Comparison of ENCODE assay signal across 16 mouse cellular contexts in genomic region chr9:66886366-66886765, GRCm38 (mm10). TPM values are rescaled to one million over a fixed set of nuclear protein-coding genes. Genes with fewer than 3 reads are reported as not detected.
A peak's percentile ranks its signal among the peaks of the same experiment; 100 is the strongest.
DNase-seq lines count a peak whose midpoint lies in the region; ATAC-seq and TF ChIP-seq lines count a peak whose summit lies in the region.
"Had no signal": no experiment of that assay in that cellular context is flagged by ENCODE, and none has a peak within 500 bp of the region (broad histone marks: within the 10 kb centered on the region; RNA-seq: fewer than 3 reads in every experiment).

No protein-coding gene starts in this region.

- H3K4me2 ChIP-seq in midbrain, postnatal 0 days (ENCODE audit: low read depth, low read length, poor library complexity, severe bottlenecking), result no peak overlapping the region
- H3K4me2 ChIP-seq in midbrain, embryonic 16.5 days (ENCODE audit: low read length), result no peak overlapping the region
- H3K4me2 ChIP-seq in liver, embryonic 13.5 days, result 0 out of 2 replicates have a peak overlapping the region, but pooled peaks have one; percentile 5
- H3K4me2 ChIP-seq: neural tube, embryonic 13.5 days had no signal

- H3K36me3 ChIP-seq in midbrain, postnatal 0 days (ENCODE audit: insufficient read depth, low read length), result no peaks in the 10 kb centered on the region
- no peaks in the 10 kb centered on the region for H3K36me3 ChIP-seq in midbrain, embryonic 16.5 days (ENCODE audit: control insufficient read depth, insufficient read depth, low read length)
- 0 out of 2 replicates have a peak, but pooled peaks cover 3% of the 10 kb centered on the region for H3K36me3 ChIP-seq in liver, embryonic 13.5 days
- H3K36me3 ChIP-seq: neural tube, embryonic 13.5 days had no signal

- TF ChIP-seq CTCF in gastrocnemius, adult 2 months (IDR thresholded peaks at IDR 0.05), result no peak
- no peak for TF ChIP-seq CTCF in midbrain, postnatal 0 days (IDR thresholded peaks at IDR 0.05)

- no peaks in the 10 kb centered on the region for H3K9me3 ChIP-seq in midbrain, postnatal 0 days (ENCODE audit: low read length)
- no peaks in the 10 kb centered on the region for H3K9me3 ChIP-seq in midbrain, embryonic 16.5 days (replicated peaks; ENCODE audit: control insufficient read depth, low read length, poor library complexity, severe bottlenecking)
- H3K9me3 ChIP-seq in liver, embryonic 13.5 days (replicated peaks), result no peaks in the 10 kb centered on the region
- H3K9me3 ChIP-seq: neural tube, embryonic 13.5 days had no signal

- H3K4me3 ChIP-seq in gastrocnemius, adult 2 months, result no peak overlapping the region
- no peak overlapping the region for H3K4me3 ChIP-seq in midbrain, postnatal 0 days (ENCODE audit: low read depth, low read length)
- no peak overlapping the region for H3K4me3 ChIP-seq in midbrain, embryonic 16.5 days (ENCODE audit: low read depth, low read length)
- H3K4me3 ChIP-seq in liver, embryonic 13.5 days (replicated peaks), result no peak overlapping the region
- H3K4me3 ChIP-seq: neural tube, embryonic 13.5 days had no signal

- intact Hi-C loops in gastrocnemius, adult 2 months (cut with DNase I), result no loop called here

- DNase-seq in gastrocnemius, adult 2 months, result no peak
- no peak for DNase-seq in gastrocnemius, postnatal 4 days (ENCODE audit: low spot score in 2 of 2)
- DNase-seq in midbrain, postnatal 0 days (ENCODE audit: low spot score), result no peak
- no peak for DNase-seq in liver, embryonic 13.5 days
- peak; percentile 24 for DNase-seq in yolk sac, embryonic 10.5 days (ENCODE audit: low spot score)
- DNase-seq in right cerebral cortex, adult 2 months (ENCODE audit: low spot score in 2 of 2), result no peak
- no peak for DNase-seq in adipocyte (ENCODE audit: low spot score)
- DNase-seq: adrenal gland, postnatal 14 days; kidney, adult 9 months; layer of hippocampus, postnatal 36 days; midbrain, embryonic 14.5 days; right cerebral cortex, postnatal 14 days; thymus, postnatal 36 days had no signal

- no peaks in the 10 kb centered on the region for H3K27me3 ChIP-seq in midbrain, postnatal 0 days (ENCODE audit: insufficient read depth, low read length)
- no peaks in the 10 kb centered on the region for H3K27me3 ChIP-seq in midbrain, embryonic 16.5 days (ENCODE audit: control insufficient read depth, insufficient read depth, low read depth, low read length)
- no peaks in the 10 kb centered on the region for H3K27me3 ChIP-seq in liver, embryonic 13.5 days
- H3K27me3 ChIP-seq: neural tube, embryonic 13.5 days had no signal

- ATAC-seq in midbrain, postnatal 0 days (ENCODE audit: low FRiP score), result no peak
- ATAC-seq in midbrain, embryonic 16.5 days, result no peak
- ATAC-seq in liver, embryonic 13.5 days (ENCODE audit: low read depth), result 0 out of 2 replicates have a peak, but pooled peaks have one; percentile 32
- ATAC-seq: forebrain, embryonic 14.5 days had no signal

- no peaks in the 10 kb centered on the region for H3K4me1 ChIP-seq in midbrain, postnatal 0 days (ENCODE audit: insufficient read depth, low read length)
- H3K4me1 ChIP-seq in midbrain, embryonic 16.5 days (ENCODE audit: control insufficient read depth, insufficient read depth, low read length), result peaks cover 8% of the 10 kb centered on the region
- peaks cover 84% of the 10 kb centered on the region for H3K4me1 ChIP-seq in liver, embryonic 13.5 days (replicated peaks)

- WGBS in midbrain, postnatal 0 days, result 9% methylated on average over 3 of the region's 3 CpGs
- 20% methylated on average over 3 of the region's 3 CpGs for WGBS in midbrain, embryonic 16.5 days
- 30% methylated on average over 3 of the region's 3 CpGs for WGBS in liver, embryonic 13.5 days (ENCODE audit: insufficient replicate concordance)

- H3K27ac ChIP-seq in gastrocnemius, adult 2 months, result peak overlapping the region; percentile 48
- H3K27ac ChIP-seq in midbrain, postnatal 0 days (ENCODE audit: low read depth, low read length), result peak overlapping the region; percentile 33; the same call in 1 of the 2 replicates
- no peak overlapping the region for H3K27ac ChIP-seq in midbrain, embryonic 16.5 days (ENCODE audit: low read length)
- peak overlapping the region; percentile 53 for H3K27ac ChIP-seq in liver, embryonic 13.5 days

- H3K9ac ChIP-seq in midbrain, postnatal 0 days (replicated peaks; ENCODE audit: low read length, poor library complexity, severe bottlenecking), result no peak overlapping the region
- no peak overlapping the region for H3K9ac ChIP-seq in midbrain, embryonic 16.5 days (ENCODE audit: low read depth, low read length)
- 0 out of 2 replicates have a peak overlapping the region, but pooled peaks have one; percentile 7 for H3K9ac ChIP-seq in liver, embryonic 13.5 days
- H3K9ac ChIP-seq: neural tube, embryonic 13.5 days had no signal

RNA-seq across cellular contexts. Expression of gene Rab8b, which starts 33.1 kb away (rescaled TPM):
- 1 to 10 TPM; 5.9 to 9.7 TPM for total RNA-seq in gastrocnemius, adult 2 months (2021)
- total RNA-seq in gastrocnemius, postnatal 4 days (2021), result 10 to 100 TPM; 20.3 to 20.6 TPM
- 26.0 and 29.6 TPM in 2 replicates for total RNA-seq in midbrain, postnatal 0 days (2014; rRNA removed)
- 15.2 and 18.2 TPM in 2 replicates for polyA plus RNA-seq in midbrain, postnatal 0 days (2015; fragmentation: Nextera tagmentation; extraction: Ambion mirVana)
- polyA plus RNA-seq in midbrain, embryonic 16.5 days (2015; fragmentation: Nextera tagmentation; extraction: Ambion mirVana), result 29.4 and 30.7 TPM in 2 replicates
- 30.9 and 38.0 TPM in 2 replicates for polyA plus RNA-seq in liver, embryonic 13.5 days (2015; fragmentation: Nextera tagmentation; extraction: Ambion mirVana)

RNA-seq across cellular contexts. Expression of gene Aph1c, which starts 51.8 kb away (rescaled TPM):
- total RNA-seq in gastrocnemius, adult 2 months (2021), result under 1 TPM; 0.31 to 0.51 TPM
- total RNA-seq in gastrocnemius, postnatal 4 days (2021), result under 1 TPM; 0.80 to 0.98 TPM
- 1.3 and 4.1 TPM in 2 replicates for total RNA-seq in midbrain, postnatal 0 days (2014; rRNA removed)
- 3.4 TPM in 2 replicates for polyA plus RNA-seq in midbrain, postnatal 0 days (2015; fragmentation: Nextera tagmentation; extraction: Ambion mirVana)
- polyA plus RNA-seq in midbrain, embryonic 16.5 days (2015; fragmentation: Nextera tagmentation; extraction: Ambion mirVana), result 2.6 and 3.0 TPM in 2 replicates
- polyA plus RNA-seq in liver, embryonic 13.5 days (2015; fragmentation: Nextera tagmentation; extraction: Ambion mirVana), result 1.1 and 1.2 TPM in 2 replicates

RNA-seq across cellular contexts. Expression of gene Rps27l, which starts 59.5 kb away (rescaled TPM):
- total RNA-seq in gastrocnemius, adult 2 months (2021), result 100 to 1,000 TPM; 191 to 213 TPM
- total RNA-seq in gastrocnemius, postnatal 4 days (2021), result 100 to 1,000 TPM; 185 to 210 TPM
- total RNA-seq in midbrain, postnatal 0 days (2014; rRNA removed), result 45.8 and 51.7 TPM in 2 replicates
- 160 and 168 TPM in 2 replicates for polyA plus RNA-seq in midbrain, postnatal 0 days (2015; fragmentation: Nextera tagmentation; extraction: Ambion mirVana)
- polyA plus RNA-seq in midbrain, embryonic 16.5 days (2015; fragmentation: Nextera tagmentation; extraction: Ambion mirVana), result 157 and 180 TPM in 2 replicates
- 702 and 803 TPM in 2 replicates for polyA plus RNA-seq in liver, embryonic 13.5 days (2015; fragmentation: Nextera tagmentation; extraction: Ambion mirVana)
